Mouse (Mus musculus): ENCODE data around the gene Sar1a. TPM values are rescaled to one million over a fixed set of nuclear protein-coding genes. Genes with fewer than 3 reads are reported as not detected.
A peak's percentile ranks its signal among the peaks of the same experiment; 100 is the strongest.

The Sar1a gene
- total RNA-seq, 1 experiment, result 145 TPM

GRCm38 (mm10) chr10:61697028-61697427 lies 16.9 kb downstream of the Sar1a start:
- in situ Hi-C loops (cut with MboI; ENCODE audit: low sequenced_read_pairs in 2 of 2, unreplicated experiment in 2 of 2), result no loop called here
- peak overlapping the region; percentile 89 to 96; a peak in 3 of 4 replicates for H3K4me3 ChIP-seq (ENCODE audit: insufficient read depth in 1 of 2, low read depth in 1 of 2, low read length in 2 of 2, poor library complexity in 1 of 2, severe bottlenecking in 1 of 2)

GRCm38 (mm10) chr10:61704663-61705062 lies 24.6 kb downstream of the Sar1a start:
- no peak for DNase-seq (ENCODE audit: low read depth, low spot score)
- no peaks in the 10 kb centered on the region for H3K4me1 ChIP-seq (ENCODE audit: control insufficient read depth in 2 of 2, insufficient read depth in 2 of 2, low read length in 2 of 2, poor library complexity in 1 of 2)
- no peaks in the 10 kb centered on the region for H3K9me3 ChIP-seq (ENCODE audit: control insufficient read depth, insufficient read depth, low read depth, low read length)
- H3K27ac ChIP-seq (ENCODE audit: insufficient read depth, low read depth, low read length, poor library complexity, severe bottlenecking), result no peak overlapping the region
- no peak overlapping the region for H3K4me3 ChIP-seq (ENCODE audit: insufficient read depth in 1 of 2, low read depth in 1 of 2, low read length in 2 of 2, poor library complexity in 1 of 2, severe bottlenecking in 1 of 2)
- H3K9ac ChIP-seq (ENCODE audit: insufficient read depth, low read depth, low read length, poor library complexity, severe bottlenecking), result no peak overlapping the region
- TF ChIP-seq ZC3H11A (IDR thresholded peaks at IDR 0.05; ENCODE audit: borderline replicate concordance, low read depth, low read length) (no peak), ZNF384 (IDR thresholded peaks at IDR 0.05; ENCODE audit: low read depth, low read length) (no peak), MAFK (IDR thresholded peaks at IDR 0.05; ENCODE audit: insufficient read depth, low read depth, low read length) (no peak), HCFC1 (IDR thresholded peaks at IDR 0.05; ENCODE audit: borderline replicate concordance, insufficient read depth, low read length) (no peak), CHD2 (IDR thresholded peaks at IDR 0.05; ENCODE audit: low read depth, low read length) (no peak)
- in situ Hi-C loops (cut with MboI; ENCODE audit: low sequenced_read_pairs in 2 of 2, unreplicated experiment in 2 of 2), result no loop called here
- H3K36me3 ChIP-seq (ENCODE audit: control insufficient read depth, insufficient read depth, low read length, poor library complexity, severe bottlenecking), result peaks cover 3% of the 10 kb centered on the region; the same call in 1 of the 2 replicates

More at GRCm38 (mm10) chr10:61697028-61697427, 16.9 kb downstream of the Sar1a start:
- Histone ChIP-seq H3K27ac (ENCODE audit: insufficient read depth, low read depth, low read length, poor library complexity, severe bottlenecking) (no peak overlapping the region), H3K36me3 (ENCODE audit: control insufficient read depth, insufficient read depth, low read length, poor library complexity, severe bottlenecking) (peaks cover 11% of the 10 kb centered on the region; the same call in 1 of the 2 replicates), H3K9me3 (ENCODE audit: control insufficient read depth, insufficient read depth, low read depth, low read length) (no peaks in the 10 kb centered on the region), H3K4me1 (ENCODE audit: control insufficient read depth in 2 of 2, insufficient read depth in 2 of 2, low read length in 2 of 2, poor library complexity in 1 of 2) (peaks cover 0 to 1% of the 10 kb centered on the region in 2 experiments; a peak in 1 of 4 replicates), H3K9ac (ENCODE audit: insufficient read depth, low read depth, low read length, poor library complexity, severe bottlenecking) (peak overlapping the region; percentile 88; the same call in 1 of the 2 replicates)
- no peak for DNase-seq (ENCODE audit: low read depth, low spot score)
- TF ChIP-seq MAFK (IDR thresholded peaks at IDR 0.05; ENCODE audit: insufficient read depth, low read depth, low read length) (no peak), ZNF384 (IDR thresholded peaks at IDR 0.05; ENCODE audit: low read depth, low read length) (no peak), ZC3H11A (IDR thresholded peaks at IDR 0.05; ENCODE audit: borderline replicate concordance, low read depth, low read length) (no peak), CHD2 (IDR thresholded peaks at IDR 0.05; ENCODE audit: low read depth, low read length) (no peak), HCFC1 (IDR thresholded peaks at IDR 0.05; ENCODE audit: borderline replicate concordance, insufficient read depth, low read length) (no peak)

GRCm38 (mm10) chr10:61706412-61707375 lies 26.6 kb downstream of the Sar1a start:
- in situ Hi-C loops (cut with MboI; ENCODE audit: low sequenced_read_pairs in 2 of 2, unreplicated experiment in 2 of 2), result no loop called here
- no peak for DNase-seq (ENCODE audit: low read depth, low spot score)
- H3K27ac ChIP-seq (ENCODE audit: insufficient read depth, low read depth, low read length, poor library complexity, severe bottlenecking), result no peak overlapping the region

GRCm38 (mm10) chr10:61713601-61714000 lies 33.5 kb downstream of the Sar1a start:
- Histone ChIP-seq H3K36me3 (ENCODE audit: control insufficient read depth, insufficient read depth, low read length, poor library complexity, severe bottlenecking) (no peaks in the 10 kb centered on the region), H3K9ac (ENCODE audit: insufficient read depth, low read depth, low read length, poor library complexity, severe bottlenecking) (no peak overlapping the region), H3K27ac (ENCODE audit: insufficient read depth, low read depth, low read length, poor library complexity, severe bottlenecking) (no peak overlapping the region), H3K4me3 (ENCODE audit: insufficient read depth in 1 of 2, low read depth in 1 of 2, low read length in 2 of 2, poor library complexity in 1 of 2, severe bottlenecking in 1 of 2) (no peak overlapping the region), H3K4me1 (ENCODE audit: control insufficient read depth in 2 of 2, insufficient read depth in 2 of 2, low read length in 2 of 2, poor library complexity in 1 of 2) (peaks cover 0 to 8% of the 10 kb centered on the region in 2 experiments; a peak in 3 of 4 replicates), H3K9me3 (ENCODE audit: control insufficient read depth, insufficient read depth, low read depth, low read length) (no peaks in the 10 kb centered on the region)
- in situ Hi-C loops (cut with MboI; ENCODE audit: low sequenced_read_pairs in 2 of 2, unreplicated experiment in 2 of 2), result no loop called here
- TF ChIP-seq HCFC1 (IDR thresholded peaks at IDR 0.05; ENCODE audit: borderline replicate concordance, insufficient read depth, low read length) (no peak), MAFK (IDR thresholded peaks at IDR 0.05; ENCODE audit: insufficient read depth, low read depth, low read length) (no peak), ZNF384 (IDR thresholded peaks at IDR 0.05; ENCODE audit: low read depth, low read length) (no peak), CHD2 (IDR thresholded peaks at IDR 0.05; ENCODE audit: low read depth, low read length) (no peak), ZC3H11A (IDR thresholded peaks at IDR 0.05; ENCODE audit: borderline replicate concordance, low read depth, low read length) (no peak)
- DNase-seq (ENCODE audit: low read depth, low spot score), result no peak

More at GRCm38 (mm10) chr10:61706412-61707375, 26.6 kb downstream of the Sar1a start:
- Histone ChIP-seq H3K4me1 (ENCODE audit: control insufficient read depth in 2 of 2, insufficient read depth in 2 of 2, low read length in 2 of 2, poor library complexity in 1 of 2) (no peaks in the 10 kb centered on the region), H3K9ac (ENCODE audit: insufficient read depth, low read depth, low read length, poor library complexity, severe bottlenecking) (no peak overlapping the region), H3K4me3 (ENCODE audit: insufficient read depth in 1 of 2, low read depth in 1 of 2, low read length in 2 of 2, poor library complexity in 1 of 2, severe bottlenecking in 1 of 2) (no peak overlapping the region), H3K9me3 (ENCODE audit: control insufficient read depth, insufficient read depth, low read depth, low read length) (no peaks in the 10 kb centered on the region), H3K36me3 (ENCODE audit: control insufficient read depth, insufficient read depth, low read length, poor library complexity, severe bottlenecking) (peaks cover 3% of the 10 kb centered on the region; the same call in 1 of the 2 replicates)
- TF ChIP-seq HCFC1 (IDR thresholded peaks at IDR 0.05; ENCODE audit: borderline replicate concordance, insufficient read depth, low read length) (no peak), ZC3H11A (IDR thresholded peaks at IDR 0.05; ENCODE audit: borderline replicate concordance, low read depth, low read length) (no peak), MAFK (IDR thresholded peaks at IDR 0.05; ENCODE audit: insufficient read depth, low read depth, low read length) (no peak), ZNF384 (IDR thresholded peaks at IDR 0.05; ENCODE audit: low read depth, low read length) (no peak), CHD2 (IDR thresholded peaks at IDR 0.05; ENCODE audit: low read depth, low read length) (no peak)
